Comparison of ENCODE assay signal across 11 mouse cellular contexts in genomic region chr4:131374527-131375290, GRCm38 (mm10).
DNase-seq lines count a peak whose midpoint lies in the region; ATAC-seq and TF ChIP-seq lines count a peak whose summit lies in the region.
"Had no signal": no experiment of that assay in that cellular context is flagged by ENCODE, and none has a peak within 500 bp of the region (broad histone marks: within the 10 kb centered on the region; RNA-seq: fewer than 3 reads in every experiment).

No protein-coding gene starts in this region.

- WGBS in kidney, adult 2 months, result 84% methylated on average over 6 of the region's 6 CpGs
- WGBS in kidney, embryonic 14.5 days, result 84% methylated on average over 6 of the region's 6 CpGs
- WGBS in cerebellum, adult 2 months, result 78% methylated on average over 6 of the region's 6 CpGs

- H3K9ac ChIP-seq in kidney, embryonic 14.5 days (ENCODE audit: low read depth, low read length), result no peak overlapping the region
- H3K9ac ChIP-seq: limb, embryonic 13.5 days had no signal

- H3K4me3 ChIP-seq in kidney, adult 2 months (ENCODE audit: insufficient read depth, low read depth, low read length), result no peak overlapping the region
- no peak overlapping the region for H3K4me3 ChIP-seq in kidney, embryonic 14.5 days (ENCODE audit: low read length)
- H3K4me3 ChIP-seq in cerebellum, adult 2 months (replicated peaks; ENCODE audit: insufficient read depth, low read depth, low read length), result no peak overlapping the region
- H3K4me3 ChIP-seq: limb, embryonic 13.5 days had no signal

- no peaks in the 10 kb centered on the region for H3K9me3 ChIP-seq in kidney, embryonic 14.5 days (ENCODE audit: control insufficient read depth, low read length)
- H3K9me3 ChIP-seq: limb, embryonic 13.5 days had no signal

- no peak overlapping the region for H3K27ac ChIP-seq in kidney, adult 2 months (ENCODE audit: insufficient read depth, low read depth, low read length)
- H3K27ac ChIP-seq in kidney, embryonic 14.5 days (ENCODE audit: low read depth, low read length), result no peak overlapping the region
- no peak overlapping the region for H3K27ac ChIP-seq in cerebellum, adult 2 months (ENCODE audit: insufficient read depth, low read length)
- H3K27ac ChIP-seq: limb, embryonic 13.5 days had no signal

- no peaks in the 10 kb centered on the region for H3K36me3 ChIP-seq in kidney, adult 2 months (ENCODE audit: control insufficient read depth, insufficient read depth, low read length)
- H3K36me3 ChIP-seq in kidney, embryonic 14.5 days (ENCODE audit: control insufficient read depth, insufficient read depth, low read length), result no peaks in the 10 kb centered on the region
- H3K36me3 ChIP-seq: limb, embryonic 13.5 days had no signal

- H3K27me3 ChIP-seq in kidney, adult 2 months (replicated peaks; ENCODE audit: control insufficient read depth, insufficient read depth, low read length), result no peaks in the 10 kb centered on the region
- H3K27me3 ChIP-seq in kidney, embryonic 14.5 days (ENCODE audit: control insufficient read depth, insufficient read depth, low read length), result no peaks in the 10 kb centered on the region
- H3K27me3 ChIP-seq in cerebellum, adult 2 months (ENCODE audit: control insufficient read depth, insufficient read depth, low read length), result no peaks in the 10 kb centered on the region

- no peak for TF ChIP-seq POLR2A in kidney, adult 2 months (IDR thresholded peaks at IDR 0.05; ENCODE audit: low read depth, low read length)
- no peak for TF ChIP-seq POLR2A in cerebellum, adult 2 months (IDR thresholded peaks at IDR 0.05; ENCODE audit: borderline replicate concordance, insufficient read depth, low read length)

- TF ChIP-seq CTCF in kidney, adult 2 months (conservative IDR thresholded peaks at IDR 0.05; ENCODE audit: insufficient read depth, insufficient read length, low read depth, low read length), result 0 out of 2 replicates have a peak, but pooled peaks have one; percentile 21
- no peak for TF ChIP-seq CTCF in cerebellum, adult 2 months (IDR thresholded peaks at IDR 0.05; ENCODE audit: borderline replicate concordance, insufficient read depth, low read depth, low read length)

- no peak for ATAC-seq in kidney, embryonic 14.5 days (ENCODE audit: low FRiP score, low TSS enrichment)

- H3K4me1 ChIP-seq in kidney, adult 2 months (ENCODE audit: control insufficient read depth, insufficient read depth, low read length), result no peaks in the 10 kb centered on the region
- 0 out of 2 replicates have a peak, but pooled peaks cover 3% of the 10 kb centered on the region for H3K4me1 ChIP-seq in kidney, embryonic 14.5 days (ENCODE audit: control insufficient read depth, insufficient read depth, low read length)
- H3K4me1 ChIP-seq in cerebellum, adult 2 months (ENCODE audit: control insufficient read depth, insufficient read depth, low read length), result no peaks in the 10 kb centered on the region; the same call in 1 of the 2 replicates
- H3K4me1 ChIP-seq: limb, embryonic 13.5 days had no signal

- no peak for DNase-seq in kidney, adult 2 months
- peak; percentile 9 for DNase-seq in urinary bladder, postnatal 25 days (ENCODE audit: low spot score)
- DNase-seq in urinary bladder, postnatal 4 days (ENCODE audit: low spot score in 2 of 2), result no peak
- peak; percentile 68 for DNase-seq in adrenal gland, postnatal 10 days
- no peak for DNase-seq in embryo, embryonic 10.5 days (ENCODE audit: low spot score)
- no peak for DNase-seq in cerebellum, adult 2 months
- DNase-seq: gastrocnemius, postnatal 10 days; kidney, adult 18-20 months; lung, postnatal 14 days had no signal

- no peak overlapping the region for H3K4me2 ChIP-seq in kidney, embryonic 14.5 days (replicated peaks; ENCODE audit: low read depth, low read length)
- H3K4me2 ChIP-seq: limb, embryonic 13.5 days had no signal

Comparison
In these comparisons a context has a peak if more than half of its experiments do, and no peak if none do; other contexts are left out.
1. DNase-seq: peak in urinary bladder, postnatal 25 days (single experiment) and adrenal gland, postnatal 10 days (single experiment); none in kidney, adult 2 months (single experiment), urinary bladder, postnatal 4 days (0 of 2), embryo, embryonic 10.5 days (single experiment) and cerebellum, adult 2 months (0 of 2).